8 mouse cellular contexts compared by ENCODE assay signal in the genomic region with DNA sequence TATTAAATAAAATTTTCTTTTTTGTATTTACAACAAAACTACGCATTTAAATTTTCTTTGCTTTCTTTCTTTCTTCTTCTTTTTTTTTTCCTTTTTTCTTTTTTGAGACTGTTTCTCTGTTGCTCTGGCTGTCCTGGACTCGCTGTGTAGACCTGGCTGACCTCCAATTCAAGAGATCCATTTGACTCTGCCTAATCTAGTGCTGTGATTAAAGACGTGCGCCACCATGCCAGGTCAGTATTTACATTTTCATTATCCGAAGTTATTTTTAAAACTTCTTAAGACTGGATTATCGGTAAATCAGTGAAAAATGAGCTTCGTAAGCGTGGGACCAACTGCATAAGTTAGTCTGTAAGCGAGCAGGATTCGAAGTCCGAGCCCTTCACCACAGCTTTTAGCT. TPM values are rescaled to one million over a fixed set of nuclear protein-coding genes. Genes with fewer than 3 reads are reported as not detected.
A peak's percentile ranks its signal among the peaks of the same experiment; 100 is the strongest.
DNase-seq lines count a peak whose midpoint lies in the region; ATAC-seq lines count a peak whose summit lies in the region.

No protein-coding gene starts in this region.

- no peak for DNase-seq in heart, adult 18-20 months
- DNase-seq in MN1 (ENCODE audit: low spot score) = peak; percentile 32
- DNase-seq in forebrain, embryonic 14.5 days (ENCODE audit: low spot score) = peak; percentile 4
- DNase-seq in liver, embryonic 13.5 days = no peak
- peak; percentile 15 for DNase-seq in testis, postnatal 14 days (ENCODE audit: low spot score)
- DNase-seq in embryo, embryonic 10.5 days (ENCODE audit: low spot score) = no peak
- DNase-seq in layer of hippocampus, adult 9-11 months = no peak

- H3K27ac ChIP-seq in heart, embryonic 14.5 days (replicated peaks in 1 of 2; ENCODE audit: control insufficient read depth in 1 of 2, insufficient read depth in 1 of 2, low read depth in 2 of 2, low read length in 2 of 2) = peak overlapping the region; percentile 89 to 90
- peak overlapping the region; percentile 71 for H3K27ac ChIP-seq in forebrain, embryonic 14.5 days (ENCODE audit: low read depth, low read length)
- H3K27ac ChIP-seq in liver, embryonic 13.5 days = peak overlapping the region; percentile 89

- peaks cover 3 to 22% of the 10 kb centered on the region in 2 experiments; a peak in 3 of 4 replicates for H3K4me1 ChIP-seq in heart, embryonic 14.5 days (ENCODE audit: control insufficient read depth in 2 of 2, insufficient read depth in 2 of 2, low read length in 2 of 2)
- peaks cover 13% of the 10 kb centered on the region for H3K4me1 ChIP-seq in forebrain, embryonic 14.5 days (ENCODE audit: control insufficient read depth, insufficient read depth, low read length)
- H3K4me1 ChIP-seq in liver, embryonic 13.5 days (replicated peaks) = peaks cover 44% of the 10 kb centered on the region

- H3K36me3 ChIP-seq in heart, embryonic 14.5 days (ENCODE audit: control insufficient read depth, insufficient read depth, low read length) = peaks cover 3% of the 10 kb centered on the region
- no peaks in the 10 kb centered on the region for H3K36me3 ChIP-seq in forebrain, embryonic 14.5 days (ENCODE audit: control insufficient read depth, insufficient read depth, low read length)
- H3K36me3 ChIP-seq in liver, embryonic 13.5 days = no peaks in the 10 kb centered on the region

- no peak for ATAC-seq in heart, embryonic 14.5 days (ENCODE audit: insufficient number of reproducible peaks, insufficient read depth, low FRiP score, low read depth)
- ATAC-seq in forebrain, embryonic 14.5 days = no peak
- ATAC-seq in liver, embryonic 13.5 days (ENCODE audit: low read depth) = no peak

- no peaks in the 10 kb centered on the region for H3K9me3 ChIP-seq in heart, embryonic 14.5 days (ENCODE audit: control insufficient read depth, low read length)
- no peaks in the 10 kb centered on the region for H3K9me3 ChIP-seq in forebrain, embryonic 14.5 days (replicated peaks; ENCODE audit: control insufficient read depth, low read length)
- no peaks in the 10 kb centered on the region for H3K9me3 ChIP-seq in liver, embryonic 13.5 days (replicated peaks)

- peak overlapping the region; percentile 89 for H3K9ac ChIP-seq in heart, embryonic 14.5 days (ENCODE audit: low read length)
- H3K9ac ChIP-seq in forebrain, embryonic 14.5 days (ENCODE audit: low read length) = peak overlapping the region; percentile 86
- peak overlapping the region; percentile 91 for H3K9ac ChIP-seq in liver, embryonic 13.5 days

- H3K4me2 ChIP-seq in heart, embryonic 14.5 days (ENCODE audit: low read length) = peak overlapping the region; percentile 70
- H3K4me2 ChIP-seq in forebrain, embryonic 14.5 days (ENCODE audit: low read length) = peak overlapping the region; percentile 67
- peak overlapping the region; percentile 87 for H3K4me2 ChIP-seq in liver, embryonic 13.5 days

- H3K4me3 ChIP-seq in heart, embryonic 14.5 days (ENCODE audit: control insufficient read depth in 1 of 2, insufficient read depth in 1 of 2, low read depth in 1 of 2, low read length in 2 of 2) = peak overlapping the region; percentile 76 to 84
- H3K4me3 ChIP-seq in forebrain, embryonic 14.5 days (ENCODE audit: low read depth, low read length) = peak overlapping the region; percentile 89
- peak overlapping the region; percentile 88 for H3K4me3 ChIP-seq in liver, embryonic 13.5 days (replicated peaks)

- WGBS in heart, embryonic 14.5 days = 2% methylated on average over 11 of the region's 11 CpGs
- WGBS in forebrain, embryonic 14.5 days = 4% methylated on average over 11 of the region's 11 CpGs
- WGBS in liver, embryonic 13.5 days (ENCODE audit: insufficient replicate concordance) = under 1% methylated on average over 11 of the region's 11 CpGs

- no peaks in the 10 kb centered on the region for H3K27me3 ChIP-seq in heart, embryonic 14.5 days (ENCODE audit: control insufficient read depth, insufficient read depth, low read length)
- H3K27me3 ChIP-seq in forebrain, embryonic 14.5 days (replicated peaks; ENCODE audit: control insufficient read depth, insufficient read depth, low read length) = no peaks in the 10 kb centered on the region
- no peaks in the 10 kb centered on the region for H3K27me3 ChIP-seq in liver, embryonic 13.5 days

RNA-seq across cellular contexts. Expression of gene Srsf11, which starts 0.6 kb away (rescaled TPM):
- polyA plus RNA-seq in heart, embryonic 14.5 days (2014; fragmentation: Nextera tagmentation; extraction: Ambion mirVana) = 169 and 182 TPM in 2 replicates
- total RNA-seq in heart, adult 18-20 months (2021) = 10 to 100 TPM; 36.9 to 40.3 TPM
- polyA plus RNA-seq in forebrain, embryonic 14.5 days (2014; fragmentation: Nextera tagmentation; extraction: Ambion mirVana) = 232 and 242 TPM in 2 replicates
- 135 and 148 TPM in 2 replicates for polyA plus RNA-seq in liver, embryonic 13.5 days (2015; fragmentation: Nextera tagmentation; extraction: Ambion mirVana)

RNA-seq across cellular contexts. Expression of gene Lrrc40, which starts 0.6 kb away (rescaled TPM):
- polyA plus RNA-seq in heart, embryonic 14.5 days (2014; fragmentation: Nextera tagmentation; extraction: Ambion mirVana) = 40.8 and 41.5 TPM in 2 replicates
- total RNA-seq in heart, adult 18-20 months (2021) = 10 to 100 TPM; 10.6 to 10.8 TPM
- 65.8 TPM in 2 replicates for polyA plus RNA-seq in forebrain, embryonic 14.5 days (2014; fragmentation: Nextera tagmentation; extraction: Ambion mirVana)
- polyA plus RNA-seq in liver, embryonic 13.5 days (2015; fragmentation: Nextera tagmentation; extraction: Ambion mirVana) = 30.6 and 43.3 TPM in 2 replicates

Comparison
In these comparisons a context has a peak if more than half of its experiments do, and no peak if none do; other contexts are left out.
1. DNase-seq: peak in MN1 (single experiment), forebrain, embryonic 14.5 days (single experiment) and testis, postnatal 14 days (single experiment); none in heart, adult 18-20 months (0 of 2), liver, embryonic 13.5 days (single experiment), embryo, embryonic 10.5 days (single experiment) and layer of hippocampus, adult 9-11 months (single experiment).
2. Peak in every context shown above with its lines, with median percentiles within 50 percentile points of each other: H3K27ac ChIP-seq, H3K4me2 ChIP-seq, H3K4me3 ChIP-seq and H3K9ac ChIP-seq.